Mouse (Mus musculus) forebrain, embryonic 12.5 days (tissue): ENCODE measurements at regions not wholly inside any gene's neighbourhood (a gene's known extent, or its start where the extent isn't known, plus 50 kb on each side); places are given as distances from the start of the nearest gene placed in this dataset.

ENCODE experiments used
- ATAC-seq: fragments of 200-750 bp; cut with Nextera tagmentation; 2 replicates; pipeline ENCODE4 v1.8.0; 2017; ENCODE audit warnings: moderate TSS enrichment; ENCODE audit not compliant: low FRiP score
- H3K27ac ChIP-seq: fragments of 300-500 bp; sonication (generic); 2 replicates; pipeline ENCODE4 v1.5.1; 2016; ENCODE audit warnings: mild to moderate bottlenecking
- H3K27me3 ChIP-seq: fragments of 300-500 bp; sonication (generic); 2 replicates; pipeline ENCODE4 v1.6.1; 2016; ENCODE audit warnings: mild to moderate bottlenecking
- H3K36me3 ChIP-seq: fragments of 300-500 bp; sonication (generic); replicated peaks from 2 replicates; pipeline ENCODE4 v1.6.1; 2016; ENCODE audit warnings: mild to moderate bottlenecking
- H3K4me1 ChIP-seq: fragments of 300-500 bp; sonication (generic); 2 replicates; pipeline ENCODE4 v1.6.1; 2016
- H3K4me2 ChIP-seq: fragments of 300-500 bp; sonication (generic); 2 replicates; pipeline ENCODE4 v1.6.1; 2016; ENCODE audit warnings: mild to moderate bottlenecking, moderate library complexity
- H3K4me3 ChIP-seq: fragments of 300-500 bp; sonication (generic); replicated peaks from 2 replicates; pipeline ENCODE4 v1.5.1; 2016; ENCODE audit warnings: mild to moderate bottlenecking
- H3K9ac ChIP-seq: fragments of 300-500 bp; sonication (generic); 2 replicates; pipeline ENCODE4 v1.6.1; 2016; ENCODE audit warnings: mild to moderate bottlenecking
- H3K9me3 ChIP-seq: fragments of 300-500 bp; sonication (generic); 2 replicates; pipeline ENCODE4 v1.6.1; 2016
- WGBS: fragments of 180-500 bp; shearing (Covaris S2); methylation state at CpG from one replicate; pipeline ENCODE4 v1.1.7; 2016; 5-methylcytosine and 5-hydroxymethylcytosine counted together

GRCm38 (mm10) chr13:86657051-86657450, 610.3 kb upstream of the Cox7c start:
- 73% methylated on average over 2 of the region's 2 CpGs for WGBS
- H3K36me3 ChIP-seq: no peaks in the 10 kb centered on the region
- no peaks in the 10 kb centered on the region for H3K27me3 ChIP-seq
- H3K4me1 ChIP-seq: no peaks in the 10 kb centered on the region
- no peak overlapping the region for H3K9ac ChIP-seq
- H3K9me3 ChIP-seq: no peaks in the 10 kb centered on the region
- no peak overlapping the region for H3K4me2 ChIP-seq
- ATAC-seq: no peak
- no peak overlapping the region for H3K4me3 ChIP-seq
- no peak overlapping the region for H3K27ac ChIP-seq

- WGBS: 81% methylated on average over 1 of the region's 1 CpGs
- Histone ChIP-seq H3K27ac (no peak overlapping the region), H3K4me3 (no peak overlapping the region), H3K36me3 (no peaks in the 10 kb centered on the region), H3K27me3 (no peaks in the 10 kb centered on the region), H3K9me3 (no peaks in the 10 kb centered on the region), H3K4me1 (no peaks in the 10 kb centered on the region), H3K4me2 (no peak overlapping the region), H3K9ac (no peak overlapping the region)
- ATAC-seq: no peak
These were observed 575.1 kb upstream of the Cox7c start for GRCm38 (mm10) chr13:86621761-86622160.

- Histone ChIP-seq H3K9ac (no peak overlapping the region), H3K9me3 (no peaks in the 10 kb centered on the region), H3K27me3 (no peaks in the 10 kb centered on the region), H3K4me3 (no peak overlapping the region), H3K27ac (no peak overlapping the region), H3K4me2 (no peak overlapping the region), H3K36me3 (no peaks in the 10 kb centered on the region), H3K4me1 (no peaks in the 10 kb centered on the region)
- peak; percentile 56; the same call in 1 of the 2 replicates for ATAC-seq
These were observed 555.3 kb upstream of the Cox7c start for GRCm38 (mm10) chr13:86602015-86602414.

- Histone ChIP-seq H3K27me3 (no peaks in the 10 kb centered on the region), H3K27ac (no peak overlapping the region), H3K4me3 (no peak overlapping the region), H3K36me3 (no peaks in the 10 kb centered on the region), H3K4me1 (no peaks in the 10 kb centered on the region), H3K9me3 (no peaks in the 10 kb centered on the region), H3K9ac (no peak overlapping the region), H3K4me2 (no peak overlapping the region)
- ATAC-seq: no peak
- WGBS: 95% methylated on average over 3 of the region's 3 CpGs
These were observed 548.4 kb upstream of the Cox7c start for GRCm38 (mm10) chr13:86595126-86595525.

GRCm38 (mm10) chr13:86571901-86572300, 525.2 kb upstream of the Cox7c start:
- H3K27me3 ChIP-seq: no peaks in the 10 kb centered on the region
- H3K4me1 ChIP-seq: no peaks in the 10 kb centered on the region
- no peaks in the 10 kb centered on the region for H3K9me3 ChIP-seq
- H3K36me3 ChIP-seq: no peaks in the 10 kb centered on the region
- 24% methylated on average over 1 of the region's 1 CpGs for WGBS
- H3K9ac ChIP-seq: no peak overlapping the region
- no peak overlapping the region for H3K27ac ChIP-seq
- no peak overlapping the region for H3K4me2 ChIP-seq
- no peak for ATAC-seq
- H3K4me3 ChIP-seq: no peak overlapping the region

- no peak overlapping the region for H3K9ac ChIP-seq
- H3K4me3 ChIP-seq: no peak overlapping the region
- no peak overlapping the region for H3K27ac ChIP-seq
- no peak overlapping the region for H3K4me2 ChIP-seq
- no peaks in the 10 kb centered on the region for H3K9me3 ChIP-seq
- no peaks in the 10 kb centered on the region for H3K36me3 ChIP-seq
- H3K27me3 ChIP-seq: no peaks in the 10 kb centered on the region
- no peak for ATAC-seq
- WGBS: 82% methylated on average over 2 of the region's 2 CpGs
- no peaks in the 10 kb centered on the region for H3K4me1 ChIP-seq
These were observed 508.9 kb upstream of the Cox7c start for GRCm38 (mm10) chr13:86555596-86555995.
